Mouse (Mus musculus): ENCODE data around the gene Fbxl13.
"Not testable (repeated sequence)": the region's sequence is repeated elsewhere in the genome, so short reads cannot be mapped to it uniquely, and the experiment has no call there.

The Fbxl13 gene

DNA sequence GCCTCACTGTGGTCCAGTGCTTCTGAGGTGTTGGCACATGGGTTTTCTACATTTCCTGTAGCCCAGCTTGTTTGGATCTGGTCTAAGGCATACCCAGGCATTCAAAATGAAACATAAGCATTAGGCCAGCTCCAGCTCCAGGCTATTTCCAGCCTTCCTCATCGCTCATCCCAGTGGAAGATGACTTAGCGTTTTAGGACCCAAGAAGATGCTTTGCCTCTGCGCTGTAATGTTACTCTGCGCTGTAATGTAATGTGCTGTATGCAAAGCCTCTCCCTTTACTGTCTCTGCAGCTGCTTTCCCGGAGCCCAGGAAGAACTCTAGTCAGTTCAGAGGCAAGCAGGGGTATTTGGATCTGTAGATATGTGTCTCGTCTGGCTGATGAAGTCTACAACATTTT lies 12.6 kb upstream of the Fbxl13 start:
- in situ Hi-C loops (cut with MseI, MboI): no loop called here

DNA sequence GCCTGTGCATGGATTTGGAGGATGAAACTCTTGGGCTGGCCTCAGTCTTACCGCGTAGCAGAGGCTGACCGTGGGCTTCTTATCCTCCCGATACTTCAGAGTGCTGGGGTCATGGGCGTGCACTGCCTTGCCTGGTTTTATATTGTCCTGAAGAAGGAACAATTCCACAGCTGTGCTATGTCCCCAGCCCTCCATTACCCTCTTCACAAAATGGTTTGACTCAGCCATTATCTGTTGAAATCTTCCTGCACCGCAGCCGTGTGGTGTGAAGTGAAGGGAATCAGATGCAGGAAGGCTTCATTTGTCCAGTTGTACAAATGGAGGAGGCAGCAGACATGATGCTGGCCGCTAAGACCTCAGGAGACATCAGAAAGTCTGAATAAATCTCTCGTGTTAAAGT lies 11.5 kb upstream of the Fbxl13 start:
- in situ Hi-C loops (cut with MseI, MboI): no loop called here

- in situ Hi-C loops (cut with MseI, MboI): no loop called here
Measured at GRCm38 (mm10) chr5:21651885-21652612, 6.6 kb upstream of the Fbxl13 start.

- in situ Hi-C loops (cut with MseI, MboI): no loop called here
Measured at GRCm38 (mm10) chr5:21650736-21651135, 5.3 kb upstream of the Fbxl13 start.

- in situ Hi-C loops (cut with MseI, MboI): no loop called here
Measured at GRCm38 (mm10) chr5:21646133-21646491, 678 bp upstream of the Fbxl13 start.

GRCm38 (mm10) chr5:21644891-21645438 lies 469 bp downstream of the Fbxl13 start:
- in situ Hi-C loops (cut with MseI, MboI): no loop called here

- in situ Hi-C loops (cut with MseI, MboI): no loop called here
Measured at GRCm38 (mm10) chr5:21643606-21644005, 1.8 kb downstream of the Fbxl13 start.

DNA sequence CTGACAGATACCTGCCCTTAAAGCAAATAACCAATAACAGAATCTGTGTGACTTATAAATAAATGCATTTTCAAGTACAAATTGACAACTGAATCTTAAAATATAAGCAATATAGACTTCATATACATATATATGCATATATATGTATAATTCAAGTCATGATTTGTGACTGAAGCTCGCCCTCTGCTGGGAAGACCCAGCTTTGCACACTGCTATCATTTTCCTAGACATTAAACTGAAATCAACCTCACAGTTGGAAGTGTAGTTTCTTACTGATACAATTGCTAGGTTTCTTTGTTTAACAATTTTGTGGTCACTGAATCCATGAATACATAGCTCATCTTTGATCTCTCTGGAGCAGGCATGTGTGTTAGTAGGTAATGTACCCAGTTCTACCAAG lies 4.5 kb downstream of the Fbxl13 start:
- in situ Hi-C loops (cut with MseI, MboI): no loop called here

DNA sequence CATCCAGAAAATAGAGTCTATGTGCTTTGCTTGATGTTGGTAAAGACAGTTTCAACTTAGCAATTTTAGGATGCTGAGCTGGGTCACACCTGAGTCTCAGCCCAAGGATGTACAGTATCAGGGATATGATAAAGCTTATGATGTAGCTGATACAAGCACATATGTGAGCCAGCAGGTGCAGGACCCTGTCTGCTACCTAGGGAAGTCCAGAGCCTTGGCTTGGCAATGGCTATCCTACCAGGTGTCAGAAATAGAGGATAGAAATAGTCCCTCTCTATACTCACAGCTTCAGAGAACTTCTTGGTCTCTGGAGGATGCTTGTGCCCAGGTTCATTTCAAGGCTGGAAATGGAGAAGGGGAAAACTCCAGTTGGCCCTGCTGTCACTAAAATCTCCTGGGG lies 19.5 kb downstream of the Fbxl13 start:
- in situ Hi-C loops (cut with MseI, MboI): no loop called here

DNA sequence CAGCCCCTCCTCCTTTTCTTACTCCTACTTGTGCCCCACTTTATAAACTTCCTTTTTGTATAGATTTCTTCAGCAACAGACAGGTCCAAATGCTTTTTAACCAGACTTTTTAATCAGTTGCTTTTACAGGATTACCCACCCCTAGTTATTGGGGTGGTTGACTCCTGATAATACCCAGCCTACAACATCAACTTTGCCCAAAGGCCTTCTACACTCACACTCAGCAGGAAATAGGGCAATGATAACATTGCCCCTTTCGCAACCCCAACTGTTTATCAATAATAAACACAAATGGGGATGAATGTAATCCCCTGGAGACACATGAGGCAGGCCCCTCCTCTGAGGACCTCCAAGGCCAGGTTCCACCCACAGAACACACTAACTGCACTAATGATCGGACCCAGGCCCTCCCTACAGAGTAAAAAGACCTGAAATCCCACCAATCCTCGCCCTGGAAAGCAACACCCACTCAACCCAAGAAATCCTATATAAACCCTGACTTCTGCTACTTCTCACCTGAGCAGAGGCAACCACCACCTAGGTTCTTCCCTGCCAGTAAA lies 28.9 kb downstream of the Fbxl13 start:
- in situ Hi-C loops (cut with MseI, MboI): no loop called here

DNA sequence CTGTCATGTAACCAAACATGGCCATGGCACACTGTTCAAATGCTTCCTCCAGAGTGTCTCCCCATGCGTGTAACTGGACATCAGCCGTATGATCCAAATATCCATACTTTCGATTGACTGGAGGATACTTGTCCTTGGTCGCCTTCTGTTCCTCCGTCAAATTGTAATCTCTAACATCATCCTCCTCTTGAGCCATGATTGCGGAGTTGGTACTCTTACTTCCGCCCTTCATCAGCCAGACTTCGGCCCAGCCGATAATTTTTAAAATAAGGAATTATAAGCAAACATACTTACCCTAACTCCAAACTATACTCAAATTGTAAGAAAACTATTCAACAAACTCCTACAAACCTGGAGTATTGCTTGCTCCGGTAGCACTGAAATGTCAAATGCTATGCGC lies 31.1 kb downstream of the Fbxl13 start:
- in situ Hi-C loops (cut with MseI, MboI): not testable (repeated sequence)

GRCm38 (mm10) chr5:21610996-21611395 lies 34.4 kb downstream of the Fbxl13 start:
- in situ Hi-C loops (cut with MseI, MboI): no loop called here

GRCm38 (mm10) chr5:21608311-21609304 lies 36.8 kb downstream of the Fbxl13 start:
- in situ Hi-C loops (cut with MseI, MboI): no loop called here

- in situ Hi-C loops (cut with MseI, MboI): no loop called here
Measured at GRCm38 (mm10) chr5:21605936-21606335, 39.5 kb downstream of the Fbxl13 start.

- in situ Hi-C loops (cut with MseI, MboI): no loop called here
Measured at GRCm38 (mm10) chr5:21599961-21600360, 45.5 kb downstream of the Fbxl13 start.

DNA sequence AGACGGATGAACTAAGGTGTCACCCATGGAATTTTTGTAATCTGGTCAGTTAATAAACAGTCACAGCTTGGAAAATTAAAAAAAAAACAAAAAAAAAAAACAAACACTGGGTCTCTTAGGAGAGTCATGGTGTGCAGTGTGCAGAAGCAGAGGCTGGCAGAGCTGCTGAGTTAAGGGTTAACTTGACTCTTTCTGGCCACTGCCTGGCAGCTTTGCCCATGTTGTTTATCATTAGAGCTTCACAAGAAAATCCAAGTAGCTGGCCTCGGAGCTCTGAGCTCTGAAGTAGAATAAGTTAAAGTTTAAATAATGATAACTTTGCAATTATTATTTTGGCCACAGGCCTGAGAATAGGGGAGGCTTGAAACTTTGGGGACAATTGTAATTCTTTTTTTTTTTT lies 45.9 kb downstream of the Fbxl13 start:
- in situ Hi-C loops (cut with MseI, MboI): not testable (repeated sequence)

DNA sequence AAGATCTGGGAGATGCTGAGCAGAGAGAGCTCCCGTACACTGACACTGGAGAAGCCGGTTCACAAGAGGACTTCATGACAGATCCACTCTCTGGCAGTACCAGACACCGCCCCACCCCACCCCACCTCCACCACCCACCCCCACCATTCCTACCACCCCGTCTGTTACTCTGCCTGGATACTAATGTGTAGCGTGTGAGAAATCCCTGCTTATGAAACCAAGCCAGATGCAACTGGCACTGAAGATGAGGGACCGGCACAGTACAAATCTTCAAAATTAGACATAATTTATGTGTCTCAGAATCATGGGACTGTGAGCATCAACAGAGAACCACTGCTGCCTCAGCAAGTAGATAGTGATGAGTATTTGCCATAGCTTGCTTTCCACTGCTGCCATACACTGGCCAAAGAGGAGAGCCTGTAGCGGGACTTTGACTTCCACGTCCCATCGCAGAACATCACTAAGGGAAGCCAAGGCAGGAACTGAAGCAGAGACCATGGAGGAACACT lies 52.2 kb downstream of the Fbxl13 start:
- in situ Hi-C loops (cut with MseI, MboI): no loop called here

- in situ Hi-C loops (cut with MseI, MboI): no loop called here
Measured at GRCm38 (mm10) chr5:21592106-21592505, 53.3 kb downstream of the Fbxl13 start.

GRCm38 (mm10) chr5:21588220-21588619 lies 57.2 kb downstream of the Fbxl13 start:
- in situ Hi-C loops (cut with MseI, MboI): loop anchor here (10.0 kb wide), 2 partner anchors 153 to 323 kb away; no protein-coding TSS in a partner anchor

GRCm38 (mm10) chr5:21587683-21588082 lies 57.8 kb downstream of the Fbxl13 start:
- in situ Hi-C loops (cut with MseI, MboI): loop anchor here (10.0 kb wide), 2 partner anchors 153 to 323 kb away; no protein-coding TSS in a partner anchor

- in situ Hi-C loops (cut with MseI, MboI): loop anchor here (10.0 kb wide), 2 partner anchors 152 to 322 kb away; no protein-coding TSS in a partner anchor
Measured at GRCm38 (mm10) chr5:21586763-21587162, 58.7 kb downstream of the Fbxl13 start.

DNA sequence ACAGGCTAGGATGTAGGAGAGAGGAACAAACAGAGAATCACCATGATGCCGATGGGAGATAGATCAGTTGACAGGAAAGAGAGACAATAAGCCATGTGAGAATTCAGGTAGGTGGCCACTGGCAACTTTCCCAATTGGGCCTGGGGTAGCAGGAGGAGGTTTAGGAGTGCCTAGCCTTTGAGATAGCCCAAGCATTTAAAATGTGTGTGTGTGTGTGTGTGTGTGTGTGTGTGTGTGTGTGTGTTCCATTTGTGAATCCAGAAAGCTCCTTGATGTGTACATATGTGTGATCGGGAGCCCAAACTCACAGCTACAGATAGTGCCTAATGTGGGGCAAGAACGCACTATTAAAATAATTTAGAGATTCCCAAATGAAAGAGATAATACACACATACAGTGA lies 67.3 kb downstream of the Fbxl13 start:
- in situ Hi-C loops (cut with MseI, MboI): no loop called here

Data from mouse trophoblast stem cell (cell line).